Mouse (Mus musculus): Measurements from ENCODE around the gene C2cd4d. TPM values are rescaled to one million over a fixed set of nuclear protein-coding genes. Genes with fewer than 3 reads are reported as not detected.

The C2cd4d gene
- polyA plus RNA-seq, 1 experiment from 2014 or later: 0.29 TPM

DNA sequence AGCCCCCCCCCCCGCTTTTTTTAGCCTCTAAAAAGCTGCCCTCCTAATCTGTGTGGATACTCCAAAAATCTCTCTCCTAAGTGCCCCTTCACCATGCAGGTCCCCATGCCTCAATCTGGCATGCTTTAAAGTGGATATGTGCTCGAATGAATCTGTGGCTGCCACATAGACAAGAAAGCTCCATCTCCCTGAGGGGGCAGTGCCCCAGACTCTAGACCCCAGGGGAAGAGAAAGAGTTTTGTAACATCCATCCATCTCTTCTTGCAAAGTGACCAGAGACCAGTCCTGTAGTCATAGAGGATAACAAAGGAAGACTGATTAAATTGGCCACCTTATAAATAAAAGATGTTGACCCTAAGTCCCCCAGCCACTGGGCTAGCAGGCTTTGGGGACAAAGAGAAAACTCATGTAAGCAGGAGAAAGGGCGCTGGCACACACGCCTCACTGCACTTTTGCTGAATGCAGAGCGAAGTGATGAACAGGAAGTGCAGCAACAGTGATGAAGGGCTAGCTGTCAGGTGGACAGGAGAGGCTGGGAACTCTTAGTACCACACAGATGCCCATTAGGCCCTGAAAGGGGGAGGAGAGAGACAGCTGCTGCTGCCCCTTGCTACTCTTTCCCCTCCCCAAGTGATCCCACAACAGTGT, 37.5 kb downstream of the C2cd4d start:
- H3K4me3 ChIP-seq (ENCODE audit: low read depth, low read length): no peak overlapping the region
- ATAC-seq: no peak
- H3K9ac ChIP-seq (replicated peaks; ENCODE audit: low read depth): no peak overlapping the region

DNA sequence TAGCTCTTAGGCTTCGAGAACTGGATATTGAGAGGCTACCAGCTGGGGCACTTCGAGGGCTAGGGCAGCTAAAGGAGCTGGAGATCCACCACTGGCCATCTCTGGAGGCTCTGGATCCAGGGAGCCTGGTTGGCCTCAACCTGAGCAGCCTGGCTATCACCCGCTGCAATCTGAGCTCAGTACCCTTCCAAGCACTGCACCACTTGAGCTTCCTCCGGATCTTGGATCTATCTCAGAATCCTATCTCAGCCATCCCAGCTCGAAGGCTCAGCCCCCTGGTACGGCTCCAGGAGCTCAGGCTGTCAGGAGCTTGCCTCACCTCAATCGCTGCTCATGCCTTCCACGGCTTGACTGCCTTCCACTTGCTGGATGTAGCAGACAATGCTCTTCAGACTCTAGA, 40.2 kb downstream of the C2cd4d start:
- no peak for DNase-seq (ENCODE audit: low spot score)
- Histone ChIP-seq H3K36me3 (ENCODE audit: insufficient read depth, low read length) (no peaks in the 10 kb centered on the region), H3K4me3 (ENCODE audit: low read depth, low read length) (no peak overlapping the region), H3K9ac (replicated peaks; ENCODE audit: low read depth) (no peak overlapping the region), H3K27me3 (replicated peaks; ENCODE audit: insufficient read depth, low read length) (no peaks in the 10 kb centered on the region), H3K4me2 (replicated peaks; ENCODE audit: low read depth, low read length) (no peak overlapping the region), H3K9me3 (ENCODE audit: low read length) (no peaks in the 10 kb centered on the region), H3K27ac (ENCODE audit: low read length) (no peak overlapping the region), H3K4me1 (ENCODE audit: insufficient read depth, low read depth, low read length) (no peaks in the 10 kb centered on the region)
- TF ChIP-seq EP300 (IDR thresholded peaks at IDR 0.05): no peak
- TF ChIP-seq CTCF (IDR thresholded peaks at IDR 0.05): no peak
- 55% methylated on average over 8 of the region's 8 CpGs for WGBS
- ATAC-seq: no peak

More for the DNA sequence above, 37.5 kb downstream of the C2cd4d start:
- H3K4me2 ChIP-seq (replicated peaks; ENCODE audit: low read depth, low read length): no peak overlapping the region
- H3K27ac ChIP-seq (ENCODE audit: low read length): no peak overlapping the region
- 50% methylated on average over 5 of the region's 5 CpGs for WGBS
- H3K27me3 ChIP-seq (replicated peaks; ENCODE audit: insufficient read depth, low read length): no peaks in the 10 kb centered on the region
- no peaks in the 10 kb centered on the region for H3K9me3 ChIP-seq (ENCODE audit: low read length)
- no peaks in the 10 kb centered on the region for H3K4me1 ChIP-seq (ENCODE audit: insufficient read depth, low read depth, low read length)
- H3K36me3 ChIP-seq (ENCODE audit: insufficient read depth, low read length): no peaks in the 10 kb centered on the region
- DNase-seq (ENCODE audit: low spot score): no peak
- TF ChIP-seq EP300 (IDR thresholded peaks at IDR 0.05) (no peak), CTCF (IDR thresholded peaks at IDR 0.05) (no peak)

DNA sequence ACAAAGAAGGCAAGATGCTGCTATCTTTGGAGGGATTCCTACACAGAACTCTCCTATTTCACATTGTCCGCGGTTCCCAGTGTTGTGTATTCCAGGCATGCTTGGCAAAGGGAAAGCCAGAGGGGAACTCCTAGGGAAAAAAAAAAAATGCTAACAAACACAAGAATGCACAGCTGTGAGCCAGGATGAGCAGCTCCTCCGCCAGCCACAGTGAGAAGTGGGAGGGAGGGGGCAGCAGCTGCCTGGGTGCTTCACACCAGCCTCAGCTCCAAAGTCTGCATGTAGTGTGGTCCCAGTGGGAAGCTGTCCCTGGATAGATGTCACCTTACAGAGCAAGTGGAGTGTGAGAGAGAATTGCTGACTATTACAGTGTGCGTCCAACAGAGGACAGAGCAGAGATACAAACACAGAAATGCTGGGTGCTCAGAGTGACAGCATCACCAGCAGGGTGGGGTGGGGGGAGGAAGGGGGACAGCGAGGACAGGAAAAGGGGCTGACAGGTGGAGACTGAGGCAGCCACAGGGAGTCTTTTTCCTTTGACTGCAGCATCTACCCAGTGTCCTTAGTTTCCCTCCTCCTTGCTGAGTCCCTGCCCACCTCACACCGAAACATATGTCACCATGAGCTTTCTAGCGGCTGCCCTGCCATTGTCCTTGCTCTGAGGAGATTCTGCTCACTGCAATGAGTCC, 42.3 kb downstream of the C2cd4d start:
- no peaks in the 10 kb centered on the region for H3K27me3 ChIP-seq (replicated peaks; ENCODE audit: insufficient read depth, low read length)
- H3K9ac ChIP-seq (replicated peaks; ENCODE audit: low read depth): no peak overlapping the region
- no peak overlapping the region for H3K4me2 ChIP-seq (replicated peaks; ENCODE audit: low read depth, low read length)
- no peak for DNase-seq (ENCODE audit: low spot score)
- no peaks in the 10 kb centered on the region for H3K36me3 ChIP-seq (ENCODE audit: insufficient read depth, low read length)
- H3K27ac ChIP-seq (ENCODE audit: low read length): no peak overlapping the region
- no peak for ATAC-seq
- H3K4me3 ChIP-seq (ENCODE audit: low read depth, low read length): no peak overlapping the region
- 17% methylated on average over 7 of the region's 7 CpGs for WGBS
- no peaks in the 10 kb centered on the region for H3K4me1 ChIP-seq (ENCODE audit: insufficient read depth, low read depth, low read length)
- no peaks in the 10 kb centered on the region for H3K9me3 ChIP-seq (ENCODE audit: low read length)
- TF ChIP-seq EP300 (IDR thresholded peaks at IDR 0.05) (no peak), CTCF (IDR thresholded peaks at IDR 0.05) (no peak)

DNA sequence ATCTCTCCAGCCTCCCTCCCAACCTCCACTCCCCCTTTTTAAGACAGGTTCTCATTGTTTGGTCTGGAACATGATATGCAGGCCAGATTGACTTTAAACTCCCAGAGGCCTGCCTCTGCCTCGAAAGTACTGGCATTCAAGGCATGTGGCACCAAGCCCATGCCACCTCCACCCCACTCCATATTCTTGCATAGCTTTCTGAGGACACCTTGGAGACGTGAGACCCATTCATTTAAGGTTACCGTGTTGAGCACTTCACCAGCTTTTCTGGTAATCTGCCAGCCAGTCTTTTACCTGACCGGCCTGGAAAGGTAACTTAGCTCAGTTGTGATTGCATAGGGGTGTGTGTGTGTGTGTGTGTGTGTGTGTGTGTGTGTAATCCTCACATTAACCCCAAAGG, 43.3 kb downstream of the C2cd4d start:
- peak; percentile 89 for DNase-seq (ENCODE audit: low spot score)
- ATAC-seq: peak; percentile 94
- no peaks in the 10 kb centered on the region for H3K9me3 ChIP-seq (ENCODE audit: low read length)
- H3K9ac ChIP-seq (replicated peaks; ENCODE audit: low read depth): no peak overlapping the region
- no peak overlapping the region; the same call in 1 of the 2 replicates for H3K27ac ChIP-seq (ENCODE audit: low read length)
- no peak overlapping the region for H3K4me3 ChIP-seq (ENCODE audit: low read depth, low read length)
- no peaks in the 10 kb centered on the region for H3K4me1 ChIP-seq (ENCODE audit: insufficient read depth, low read depth, low read length)
- TF ChIP-seq CTCF (IDR thresholded peaks at IDR 0.05): no peak
- TF ChIP-seq EP300 (IDR thresholded peaks at IDR 0.05): peak; percentile 73
- whole genome bisulfite sequencing: 40% methylated on average over 4 of the region's 4 CpGs
- H3K36me3 ChIP-seq (ENCODE audit: insufficient read depth, low read length): no peaks in the 10 kb centered on the region
- H3K27me3 ChIP-seq (replicated peaks; ENCODE audit: insufficient read depth, low read length): no peaks in the 10 kb centered on the region
- H3K4me2 ChIP-seq (replicated peaks; ENCODE audit: low read depth, low read length): no peak overlapping the region

DNA sequence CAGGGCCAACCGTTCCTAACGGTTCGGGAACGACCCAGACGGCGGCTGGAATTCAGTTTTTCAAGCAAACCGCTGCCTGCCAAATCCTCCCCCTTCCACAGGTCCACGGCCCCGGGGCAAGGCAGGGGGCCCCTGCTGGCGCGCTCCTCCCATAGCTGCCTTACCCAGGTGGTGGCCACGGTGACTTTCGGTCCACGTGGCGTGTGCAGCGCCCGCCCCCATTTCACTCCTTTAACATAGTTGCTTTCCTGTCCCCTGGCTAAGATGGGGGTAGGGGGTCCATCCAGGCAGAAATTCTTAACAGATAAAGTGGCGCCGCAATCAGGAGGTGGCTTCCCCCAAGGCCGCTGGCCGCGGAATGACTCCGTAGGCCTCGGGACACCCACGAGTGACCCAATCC, 50.3 kb downstream of the C2cd4d start:
- H3K9ac ChIP-seq (replicated peaks; ENCODE audit: low read depth): no peak overlapping the region
- H3K4me1 ChIP-seq (ENCODE audit: insufficient read depth, low read depth, low read length): peaks cover 11% of the 10 kb centered on the region
- no peaks in the 10 kb centered on the region for H3K27me3 ChIP-seq (replicated peaks; ENCODE audit: insufficient read depth, low read length)
- peak overlapping the region; percentile 33 for H3K4me3 ChIP-seq (ENCODE audit: low read depth, low read length)
- H3K27ac ChIP-seq (ENCODE audit: low read length): no peak overlapping the region
- 5% methylated on average over 25 of the region's 25 CpGs for WGBS
- ATAC-seq (peak; percentile 10; the same call in 1 of the 2 replicates), DNase-seq (ENCODE audit: low spot score) (no peak)
- no peaks in the 10 kb centered on the region for H3K9me3 ChIP-seq (ENCODE audit: low read length)
- H3K36me3 ChIP-seq (ENCODE audit: insufficient read depth, low read length): no peaks in the 10 kb centered on the region
- H3K4me2 ChIP-seq (replicated peaks; ENCODE audit: low read depth, low read length): peak overlapping the region; percentile 76
- no peak for TF ChIP-seq EP300 (IDR thresholded peaks at IDR 0.05)
- TF ChIP-seq CTCF (IDR thresholded peaks at IDR 0.05): no peak

DNA sequence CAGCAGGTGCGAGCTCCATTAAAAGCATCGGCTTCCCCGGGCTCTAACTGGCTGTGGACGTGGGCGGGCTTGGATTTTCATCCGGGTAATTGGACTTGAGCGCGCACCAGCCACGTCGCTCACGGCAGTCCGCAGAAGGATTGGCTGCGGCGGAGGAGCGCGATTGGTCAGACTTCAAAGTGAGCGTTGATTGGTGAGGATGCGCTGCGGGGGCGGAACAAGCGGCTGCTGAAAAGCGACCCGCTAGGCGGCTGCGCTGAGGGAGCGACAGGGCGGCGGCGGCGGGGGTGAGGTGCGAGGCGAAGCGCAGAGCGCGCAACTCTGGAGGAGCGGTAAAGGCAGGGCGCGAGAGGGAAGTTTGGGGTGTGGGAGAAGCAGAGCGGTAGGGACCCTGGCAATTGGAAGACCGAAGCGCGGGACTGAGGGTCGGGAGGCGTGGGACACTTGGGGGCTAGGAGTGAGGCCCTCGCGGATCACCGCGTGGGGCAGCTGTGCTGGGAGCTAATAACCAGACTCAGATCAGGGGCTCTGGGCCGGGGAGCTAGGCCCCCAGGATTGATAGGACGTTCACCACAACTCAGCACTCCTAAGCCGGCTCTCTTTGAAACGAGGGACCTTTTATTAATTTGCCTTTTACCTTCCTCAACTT, 50.9 kb downstream of the C2cd4d start, which contains the start of gene Tdrkh:
Tdrkh (plus strand) TSS at position 243 of the 649 bp plus-strand sequence.
- TF ChIP-seq CTCF (IDR thresholded peaks at IDR 0.05): peak; percentile 48
- TF ChIP-seq EP300 (IDR thresholded peaks at IDR 0.05): no peak
- ATAC-seq: peak; percentile 99
- WGBS: 9% methylated on average over 52 of the region's 52 CpGs

More for the DNA sequence above, 50.9 kb downstream of the C2cd4d start, which contains the start of gene Tdrkh:
- Histone ChIP-seq H3K9me3 (ENCODE audit: low read length) (no peaks in the 10 kb centered on the region), H3K4me3 (ENCODE audit: low read depth, low read length) (peak within 1 kb of the TSS; percentile 33), H3K27ac (ENCODE audit: low read length) (no peak within 1 kb of the TSS), H3K27me3 (replicated peaks; ENCODE audit: insufficient read depth, low read length) (no peaks in the 10 kb centered on the region), H3K4me2 (replicated peaks; ENCODE audit: low read depth, low read length) (peak within 1 kb of the TSS; percentile 76), H3K4me1 (ENCODE audit: insufficient read depth, low read depth, low read length) (peaks cover 11% of the 10 kb centered on the region), H3K36me3 (ENCODE audit: insufficient read depth, low read length) (no peaks in the 10 kb centered on the region), H3K9ac (replicated peaks; ENCODE audit: low read depth) (no peak within 1 kb of the TSS)
- DNase-seq (ENCODE audit: low spot score): peak; percentile 98

Other genes with a start within 250 kb of the C2cd4d start
- gene Gm10696, start 184.2 kb upstream of the C2cd4d start, polyA plus RNA-seq (2015; fragmentation: Nextera tagmentation; extraction: Ambion mirVana): not detected in 2 replicates
- gene Gm5286, start 165.7 kb upstream of the C2cd4d start, polyA plus RNA-seq (2015; fragmentation: Nextera tagmentation; extraction: Ambion mirVana): not detected in 2 replicates
- gene Gm4778, start 98.4 kb upstream of the C2cd4d start, polyA plus RNA-seq (2015; fragmentation: Nextera tagmentation; extraction: Ambion mirVana): not detected in 2 replicates
- 7.6 and 7.7 TPM in 2 replicates for gene Them4, start 52.3 kb upstream of the C2cd4d start, polyA plus RNA-seq (2015; fragmentation: Nextera tagmentation; extraction: Ambion mirVana)
- gene Them5, start 20.3 kb upstream of the C2cd4d start, polyA plus RNA-seq (2015; fragmentation: Nextera tagmentation; extraction: Ambion mirVana): 2.9 and 3.2 TPM in 2 replicates
- 5.6 and 7.4 TPM in 2 replicates for gene Rorc, start 10.4 kb downstream of the C2cd4d start, polyA plus RNA-seq (2015; fragmentation: Nextera tagmentation; extraction: Ambion mirVana)
- 0.26 and 0.42 TPM in 2 replicates for gene Lingo4, start 36.1 kb downstream of the C2cd4d start, polyA plus RNA-seq (2015; fragmentation: Nextera tagmentation; extraction: Ambion mirVana)
- gene Tdrkh, start 50.8 kb downstream of the C2cd4d start, polyA plus RNA-seq (2015; fragmentation: Nextera tagmentation; extraction: Ambion mirVana): 2.1 and 4.7 TPM in 2 replicates
- 39.2 and 39.7 TPM in 2 replicates for gene Mrpl9, start 80.9 kb downstream of the C2cd4d start, polyA plus RNA-seq (2015; fragmentation: Nextera tagmentation; extraction: Ambion mirVana)
- gene Oaz3, start 81.5 kb downstream of the C2cd4d start, polyA plus RNA-seq (2015; fragmentation: Nextera tagmentation; extraction: Ambion mirVana): 0.25 and 0.30 TPM in 2 replicates
- 0.80 and 1.2 TPM in 2 replicates for gene Celf3, start 115.9 kb downstream of the C2cd4d start, polyA plus RNA-seq (2015; fragmentation: Nextera tagmentation; extraction: Ambion mirVana)
- 28.7 and 32.9 TPM in 2 replicates for gene Riiad1, start 117.9 kb downstream of the C2cd4d start, polyA plus RNA-seq (2015; fragmentation: Nextera tagmentation; extraction: Ambion mirVana)
- gene Snx27, start 220.3 kb downstream of the C2cd4d start, polyA plus RNA-seq (2015; fragmentation: Nextera tagmentation; extraction: Ambion mirVana): 21.5 and 28.3 TPM in 2 replicates

Data from lung, postnatal 0 days (tissue).